ENCODE assay signal across 15 mouse cellular contexts in genomic region chrX:73384419-73384818, GRCm38 (mm10). TPM values are rescaled to one million over a fixed set of nuclear protein-coding genes. Genes with fewer than 3 reads are reported as not detected.
DNase-seq lines count a peak whose midpoint lies in the region; ATAC-seq lines count a peak whose summit lies in the region.
"Had no signal": no experiment of that assay in that cellular context is flagged by ENCODE, and none has a peak within 500 bp of the region (broad histone marks: within the 10 kb centered on the region; RNA-seq: fewer than 3 reads in every experiment).

No protein-coding gene starts in this region.

- no peak overlapping the region for H3K9ac ChIP-seq in forebrain, embryonic 13.5 days
- no peak overlapping the region for H3K9ac ChIP-seq in forebrain, embryonic 11.5 days (ENCODE audit: low read length)
- H3K9ac ChIP-seq in forebrain, embryonic 16.5 days (replicated peaks; ENCODE audit: low read depth, low read length): no peak overlapping the region
- H3K9ac ChIP-seq: heart, embryonic 12.5 days had no signal

- ATAC-seq in forebrain, embryonic 13.5 days: peak; percentile 57
- no peak for ATAC-seq in forebrain, embryonic 11.5 days (replicated peaks; ENCODE audit: low FRiP score)
- ATAC-seq in forebrain, embryonic 16.5 days: peak; percentile 75
- ATAC-seq: activated CD4-positive, CD25-positive, alpha-beta regulatory T cell, adult 4 months had no signal

- no peaks in the 10 kb centered on the region for H3K27me3 ChIP-seq in forebrain, embryonic 13.5 days
- no peaks in the 10 kb centered on the region for H3K27me3 ChIP-seq in forebrain, embryonic 11.5 days (ENCODE audit: control insufficient read depth, insufficient read depth, low read length)
- H3K27me3 ChIP-seq in forebrain, embryonic 16.5 days (replicated peaks; ENCODE audit: control insufficient read depth, insufficient read depth, low read length): no peaks in the 10 kb centered on the region
- H3K27me3 ChIP-seq: heart, embryonic 12.5 days had no signal

- 71% methylated on average over 6 of the region's 6 CpGs for WGBS in forebrain, embryonic 13.5 days
- WGBS in forebrain, embryonic 11.5 days: 84% methylated on average over 6 of the region's 6 CpGs
- WGBS in forebrain, embryonic 16.5 days: 70% methylated on average over 6 of the region's 6 CpGs

- no peaks in the 10 kb centered on the region for H3K4me1 ChIP-seq in forebrain, embryonic 13.5 days
- H3K4me1 ChIP-seq in forebrain, embryonic 11.5 days (replicated peaks; ENCODE audit: control insufficient read depth, insufficient read depth, low read length): no peaks in the 10 kb centered on the region
- H3K4me1 ChIP-seq in forebrain, embryonic 16.5 days (replicated peaks; ENCODE audit: control insufficient read depth, insufficient read depth, low read length): no peaks in the 10 kb centered on the region
- H3K4me1 ChIP-seq: heart, embryonic 12.5 days had no signal

- H3K4me3 ChIP-seq in forebrain, embryonic 13.5 days: no peak overlapping the region
- H3K4me3 ChIP-seq in forebrain, embryonic 11.5 days (ENCODE audit: low read depth, low read length): no peak overlapping the region
- H3K4me3 ChIP-seq in forebrain, embryonic 16.5 days (replicated peaks; ENCODE audit: low read length): no peak overlapping the region
- H3K4me3 ChIP-seq: erythroblast, embryonic 14.5 days; heart, embryonic 12.5 days had no signal

- H3K9me3 ChIP-seq in forebrain, embryonic 13.5 days (replicated peaks): no peaks in the 10 kb centered on the region
- no peaks in the 10 kb centered on the region for H3K9me3 ChIP-seq in forebrain, embryonic 11.5 days (ENCODE audit: control insufficient read depth, low read length)
- H3K9me3 ChIP-seq in forebrain, embryonic 16.5 days (ENCODE audit: control insufficient read depth, low read length): no peaks in the 10 kb centered on the region
- H3K9me3 ChIP-seq: heart, embryonic 12.5 days had no signal

- no peak for DNase-seq in forebrain, embryonic 11.5 days (ENCODE audit: low spot score)
- peak; percentile 18 for DNase-seq in retina, postnatal 1 day
- DNase-seq in retina, embryonic 14.5 days (ENCODE audit: low spot score): no peak
- peak; percentile 11 for DNase-seq in telencephalon, adult 2 months (ENCODE audit: low read depth, low spot score)
- no peak for DNase-seq in testis, postnatal 10 days (ENCODE audit: low spot score)
- DNase-seq: gastrocnemius, postnatal 10 days; kidney, adult 9 months; lung, adult 2 months; thymus, postnatal 25 days had no signal

- H3K36me3 ChIP-seq in forebrain, embryonic 13.5 days (ENCODE audit: poor library complexity, severe bottlenecking): no peaks in the 10 kb centered on the region
- H3K36me3 ChIP-seq in forebrain, embryonic 11.5 days (ENCODE audit: control insufficient read depth, insufficient read depth, low read length): no peaks in the 10 kb centered on the region
- no peaks in the 10 kb centered on the region for H3K36me3 ChIP-seq in forebrain, embryonic 16.5 days (ENCODE audit: control insufficient read depth, insufficient read depth)
- H3K36me3 ChIP-seq: heart, embryonic 12.5 days had no signal

- H3K4me2 ChIP-seq in forebrain, embryonic 13.5 days: no peak overlapping the region
- no peak overlapping the region for H3K4me2 ChIP-seq in forebrain, embryonic 11.5 days (ENCODE audit: low read depth, low read length, severe bottlenecking)
- H3K4me2 ChIP-seq in forebrain, embryonic 16.5 days (ENCODE audit: low read length): no peak overlapping the region
- H3K4me2 ChIP-seq: heart, embryonic 12.5 days had no signal

- no peak overlapping the region for H3K27ac ChIP-seq in forebrain, embryonic 13.5 days
- H3K27ac ChIP-seq in forebrain, embryonic 11.5 days (ENCODE audit: low read depth, low read length): no peak overlapping the region
- no peak overlapping the region for H3K27ac ChIP-seq in forebrain, embryonic 16.5 days (ENCODE audit: low read length)

RNA-seq across cellular contexts. Expression of gene Gm18336, which starts 14.1 kb away (rescaled TPM):
- not detected in 2 replicates for polyA plus RNA-seq in forebrain, embryonic 13.5 days (2015; fragmentation: Nextera tagmentation; extraction: Ambion mirVana)
- polyA plus RNA-seq in forebrain, embryonic 11.5 days (2014; fragmentation: Nextera tagmentation; extraction: Ambion mirVana): not detected in 2 replicates
- not detected in 2 replicates for polyA plus RNA-seq in forebrain, embryonic 16.5 days (2015; fragmentation: Nextera tagmentation; extraction: Ambion mirVana)
- polyA plus RNA-seq: activated CD4-positive, CD25-positive, alpha-beta regulatory T cell, adult 4 months; erythroblast, embryonic 14.5 days; heart, embryonic 12.5 days; limb, embryonic 14.5 days had no signal

RNA-seq across cellular contexts. Expression of gene Zfp92, which starts 26.5 kb away (rescaled TPM):
- 0.19 and 0.39 TPM in 2 replicates for polyA plus RNA-seq in forebrain, embryonic 13.5 days (2015; fragmentation: Nextera tagmentation; extraction: Ambion mirVana)
- 0.12 and 0.13 TPM in 2 replicates for polyA plus RNA-seq in forebrain, embryonic 11.5 days (2014; fragmentation: Nextera tagmentation; extraction: Ambion mirVana)
- 0.37 and 1.1 TPM in 2 replicates for polyA plus RNA-seq in forebrain, embryonic 16.5 days (2015; fragmentation: Nextera tagmentation; extraction: Ambion mirVana)
- polyA plus RNA-seq: erythroblast, embryonic 14.5 days; heart, embryonic 12.5 days had no signal

RNA-seq across cellular contexts. Expression of gene Zfp275, which starts 42.0 kb away (rescaled TPM):
- polyA plus RNA-seq in forebrain, embryonic 13.5 days (2015; fragmentation: Nextera tagmentation; extraction: Ambion mirVana): 10.6 and 12.7 TPM in 2 replicates
- polyA plus RNA-seq in forebrain, embryonic 11.5 days (2014; fragmentation: Nextera tagmentation; extraction: Ambion mirVana): 16.9 and 21.0 TPM in 2 replicates
- polyA plus RNA-seq in forebrain, embryonic 16.5 days (2015; fragmentation: Nextera tagmentation; extraction: Ambion mirVana): 13.2 and 14.1 TPM in 2 replicates

RNA-seq across cellular contexts. Expression of gene Gm45015, which starts 47.8 kb away (rescaled TPM):
- not detected in 2 replicates for polyA plus RNA-seq in forebrain, embryonic 13.5 days (2015; fragmentation: Nextera tagmentation; extraction: Ambion mirVana)
- not detected in 2 replicates for polyA plus RNA-seq in forebrain, embryonic 11.5 days (2014; fragmentation: Nextera tagmentation; extraction: Ambion mirVana)
- polyA plus RNA-seq in forebrain, embryonic 16.5 days (2015; fragmentation: Nextera tagmentation; extraction: Ambion mirVana): not detected in 2 replicates
- polyA plus RNA-seq: activated CD4-positive, CD25-positive, alpha-beta regulatory T cell, adult 4 months; erythroblast, embryonic 14.5 days; heart, embryonic 12.5 days; limb, embryonic 14.5 days; lung, adult 2 months had no signal

RNA-seq across cellular contexts. Expression of gene Trex2, which starts 50.7 kb away (rescaled TPM):
- polyA plus RNA-seq in forebrain, embryonic 13.5 days (2015; fragmentation: Nextera tagmentation; extraction: Ambion mirVana): not detected in 2 replicates
- polyA plus RNA-seq in forebrain, embryonic 11.5 days (2014; fragmentation: Nextera tagmentation; extraction: Ambion mirVana): not detected in 2 replicates
- not detected in 2 replicates for polyA plus RNA-seq in forebrain, embryonic 16.5 days (2015; fragmentation: Nextera tagmentation; extraction: Ambion mirVana)
- polyA plus RNA-seq: activated CD4-positive, CD25-positive, alpha-beta regulatory T cell, adult 4 months; erythroblast, embryonic 14.5 days; heart, embryonic 12.5 days had no signal

Comparison
In these comparisons a context has a peak if more than half of its experiments do, and no peak if none do; other contexts are left out.
1. DNase-seq: peak in retina, postnatal 1 day (single experiment) and telencephalon, adult 2 months (single experiment); none in forebrain, embryonic 11.5 days (single experiment), retina, embryonic 14.5 days (single experiment) and testis, postnatal 10 days (single experiment).